Mouse (Mus musculus) forebrain, embryonic 10.5 days (tissue): ENCODE measurements around the gene Gm20696. TPM values are rescaled to one million over a fixed set of nuclear protein-coding genes. Genes with fewer than 3 reads are reported as not detected.

Experiments
- DNase-seq: peaks from one replicate; pipeline ENCODE4 v3.0.0-alpha.2; 2017; ENCODE audit warnings: low spot score; ENCODE audit errors: extremely low spot score
- H3K27ac ChIP-seq: fragments of 300-500 bp; sonication (generic); 2 replicates; pipeline ENCODE4 v1.5.1; 2016; ENCODE audit warnings: mild to moderate bottlenecking
- H3K27me3 ChIP-seq: fragments of 300-500 bp; sonication (generic); 2 replicates; pipeline ENCODE4 v1.6.1; 2016; ENCODE audit warnings: mild to moderate bottlenecking; ENCODE audit not compliant: poor library complexity, severe bottlenecking
- H3K36me3 ChIP-seq: fragments of 300-500 bp; sonication (generic); replicated peaks from 2 replicates; pipeline ENCODE4 v1.6.1; 2016; ENCODE audit warnings: mild to moderate bottlenecking, moderate library complexity
- H3K4me1 ChIP-seq: fragments of 300-500 bp; sonication (generic); 2 replicates; pipeline ENCODE4 v1.6.1; 2016
- H3K4me3 ChIP-seq: fragments of 300-500 bp; sonication (generic); 2 replicates; pipeline ENCODE4 v1.5.1; 2016; ENCODE audit warnings: mild to moderate bottlenecking, moderate library complexity
- H3K9me3 ChIP-seq: fragments of 300-500 bp; sonication (generic); 2 replicates; pipeline ENCODE4 v1.6.1; 2016; ENCODE audit warnings: mild to moderate bottlenecking, moderate library complexity
- WGBS: fragments of 180-500 bp; shearing (Covaris S2); methylation state at CpG from one replicate; pipeline ENCODE4 v1.1.7; 2016; 5-methylcytosine and 5-hydroxymethylcytosine counted together
- polyA plus RNA-seq: library from polyadenylated mRNA; unstranded; fragments of >200 nt; fragmentation: Nextera tagmentation; extraction: Ambion mirVana; gene quantifications from 2 replicates; pipeline ENCODE4 v1.2.1, GENCODE M21; 2016

Gm20696 gene
- polyA plus RNA-seq, 1 experiment from 2014 or later, result 3.6 TPM

DNA sequence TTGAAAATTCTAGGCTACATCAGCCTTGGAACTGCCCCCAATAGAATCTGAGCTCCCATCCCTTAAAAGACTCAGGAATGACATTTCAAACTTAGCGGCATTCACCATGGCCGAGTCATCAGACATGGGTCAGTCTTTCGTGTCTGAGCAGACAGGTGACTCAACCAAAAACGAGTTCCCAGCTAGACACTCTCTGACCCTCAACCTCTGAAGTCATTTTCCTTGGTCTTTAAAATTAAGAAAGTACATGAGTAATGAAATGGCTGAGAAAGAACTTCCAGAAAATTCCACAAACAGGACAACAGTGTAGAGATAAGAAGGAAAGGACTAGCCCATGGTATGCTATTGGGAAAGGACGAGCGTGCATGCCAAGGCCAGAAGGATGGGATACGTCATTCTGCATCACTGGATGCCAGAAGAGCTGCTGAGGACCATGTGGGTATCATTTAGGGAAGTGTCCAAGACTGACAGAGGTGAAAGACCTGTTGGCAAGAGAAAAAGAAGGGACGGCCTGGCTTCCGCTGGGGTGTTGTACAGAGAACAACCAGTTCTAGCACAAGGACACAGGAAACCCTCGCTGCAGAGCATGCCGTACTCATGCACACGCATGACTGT, 219.7 kb downstream of the Gm20696 start:
- no peaks in the 10 kb centered on the region for H3K9me3 ChIP-seq
- peaks cover 14% of the 10 kb centered on the region for H3K36me3 ChIP-seq
- no peak for DNase-seq
- peaks cover 21% of the 10 kb centered on the region for H3K4me1 ChIP-seq
- no peaks in the 10 kb centered on the region for H3K27me3 ChIP-seq
- H3K4me3 ChIP-seq, result no peak overlapping the region
- no peak overlapping the region for H3K27ac ChIP-seq
- WGBS, result 93% methylated on average over 12 of the region's 12 CpGs

DNA sequence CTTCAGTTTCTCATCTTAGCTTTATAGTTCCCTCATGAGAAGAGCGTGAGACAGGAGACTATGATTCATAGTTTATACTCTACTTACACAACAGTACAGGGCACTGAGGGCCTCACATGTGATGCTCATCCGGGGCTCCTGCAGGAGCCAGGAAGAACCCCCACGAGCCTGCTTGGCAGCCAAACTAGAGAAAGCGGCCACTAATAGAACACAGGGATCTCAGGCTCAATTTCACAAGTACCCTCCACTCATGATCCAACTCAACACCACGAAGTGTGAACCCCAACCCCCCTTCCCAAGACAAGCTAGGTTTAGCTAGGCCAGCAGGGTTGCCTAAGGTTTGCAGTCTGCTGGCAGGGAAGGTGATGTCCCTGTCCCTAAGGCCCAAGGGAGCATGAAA, 223.1 kb downstream of the Gm20696 start:
- no peak overlapping the region for H3K27ac ChIP-seq
- WGBS, result 91% methylated on average over 5 of the region's 5 CpGs
- DNase-seq, result no peak
- H3K36me3 ChIP-seq, result peaks cover 13% of the 10 kb centered on the region
- no peaks in the 10 kb centered on the region for H3K27me3 ChIP-seq
- H3K4me3 ChIP-seq, result no peak overlapping the region
- H3K9me3 ChIP-seq, result no peaks in the 10 kb centered on the region
- H3K4me1 ChIP-seq, result peaks cover 35% of the 10 kb centered on the region

- Histone ChIP-seq H3K4me3 (no peak overlapping the region), H3K9me3 (no peaks in the 10 kb centered on the region), H3K36me3 (peaks cover under 1% of the 10 kb centered on the region; the same call in 1 of the 2 replicates), H3K27me3 (no peaks in the 10 kb centered on the region), H3K4me1 (peaks cover 47% of the 10 kb centered on the region), H3K27ac (0 out of 2 replicates have a peak overlapping the region, but pooled peaks have one; percentile 83)
- WGBS, result 64% methylated on average over 7 of the region's 7 CpGs
- DNase-seq, result no peak
Measured at GRCm38 (mm10) chr6:99441100-99441499, 225.5 kb downstream of the Gm20696 start.

- Histone ChIP-seq H3K27me3 (no peaks in the 10 kb centered on the region), H3K27ac (peak overlapping the region; percentile 83), H3K36me3 (peaks cover 2% of the 10 kb centered on the region; the same call in 1 of the 2 replicates), H3K9me3 (no peaks in the 10 kb centered on the region), H3K4me3 (no peak overlapping the region), H3K4me1 (peaks cover 47% of the 10 kb centered on the region)
- WGBS, result 93% methylated on average over 2 of the region's 2 CpGs
- no peak for DNase-seq
Measured at GRCm38 (mm10) chr6:99440606-99441005, 226.0 kb downstream of the Gm20696 start.

DNA sequence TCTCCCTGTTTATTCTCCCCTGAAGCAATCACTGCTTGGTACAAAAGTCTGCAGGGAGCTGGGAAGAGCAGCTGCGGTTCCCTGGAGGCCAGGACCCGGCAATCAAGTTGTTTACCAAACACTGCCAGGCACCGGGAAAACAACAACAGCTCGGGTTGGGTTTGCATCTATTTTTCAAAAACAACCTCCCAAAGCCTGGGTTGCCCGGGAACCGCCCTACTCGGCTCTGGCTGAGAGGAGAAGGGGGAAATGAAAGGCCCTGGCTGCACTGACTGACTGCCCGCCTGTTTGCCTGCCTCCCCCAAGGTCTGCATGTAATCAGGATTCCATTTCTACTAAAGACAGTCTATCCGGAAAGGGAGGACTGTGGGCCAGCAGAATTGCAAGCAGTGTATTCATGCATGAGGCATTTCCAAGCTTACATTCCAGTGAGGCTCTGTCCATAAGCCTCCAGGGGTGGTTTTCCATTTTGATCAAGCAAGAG, 226.7 kb downstream of the Gm20696 start:
- Histone ChIP-seq H3K4me3 (peak overlapping the region; percentile 3), H3K27ac (peak overlapping the region; percentile 83), H3K4me1 (peaks cover 47% of the 10 kb centered on the region), H3K36me3 (peaks cover 8% of the 10 kb centered on the region), H3K27me3 (no peaks in the 10 kb centered on the region), H3K9me3 (no peaks in the 10 kb centered on the region)
- DNase-seq, result peak; percentile 41
- 2% methylated on average over 9 of the region's 9 CpGs for WGBS

DNA sequence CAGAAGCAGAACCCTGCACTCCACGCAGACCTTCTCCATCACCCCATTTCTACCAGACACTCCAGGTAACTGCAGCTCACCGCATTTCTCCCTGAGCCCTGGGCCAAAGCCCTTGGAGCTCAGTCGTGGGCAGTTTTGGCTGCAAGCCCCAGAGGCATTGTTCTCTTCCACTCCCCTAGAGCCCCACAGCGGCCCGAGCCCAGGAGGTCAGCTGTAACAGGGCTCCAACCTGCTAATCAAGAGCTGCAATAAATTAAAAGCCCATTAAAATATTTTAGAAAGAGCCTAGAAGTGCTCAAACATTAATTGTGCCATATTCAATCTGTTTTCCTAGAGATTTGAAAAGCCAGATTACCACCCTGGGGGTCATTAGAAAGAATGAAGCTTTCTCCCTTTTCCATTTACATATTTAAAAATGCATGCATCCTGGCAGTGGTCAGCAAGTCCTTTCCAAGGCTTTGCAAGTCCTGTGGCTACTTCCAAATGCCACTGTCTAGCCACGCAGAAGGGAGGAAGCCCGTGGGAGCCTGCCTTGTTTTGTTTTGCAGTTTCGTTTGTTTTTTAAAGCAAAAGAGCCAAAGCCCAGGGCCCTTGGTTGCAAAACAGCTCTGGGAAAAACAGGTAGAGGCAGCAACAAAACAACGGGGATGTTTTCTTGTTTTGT, 227.3 kb downstream of the Gm20696 start:
- DNase-seq, result peak; percentile 39
- H3K27me3 ChIP-seq, result no peaks in the 10 kb centered on the region
- H3K36me3 ChIP-seq, result peaks cover 14% of the 10 kb centered on the region
- no peaks in the 10 kb centered on the region for H3K9me3 ChIP-seq
- WGBS, result 4% methylated on average over 9 of the region's 9 CpGs
- peak overlapping the region; percentile 83 for H3K27ac ChIP-seq
- H3K4me1 ChIP-seq, result peaks cover 47% of the 10 kb centered on the region
- H3K4me3 ChIP-seq, result peak overlapping the region; percentile 3

DNA sequence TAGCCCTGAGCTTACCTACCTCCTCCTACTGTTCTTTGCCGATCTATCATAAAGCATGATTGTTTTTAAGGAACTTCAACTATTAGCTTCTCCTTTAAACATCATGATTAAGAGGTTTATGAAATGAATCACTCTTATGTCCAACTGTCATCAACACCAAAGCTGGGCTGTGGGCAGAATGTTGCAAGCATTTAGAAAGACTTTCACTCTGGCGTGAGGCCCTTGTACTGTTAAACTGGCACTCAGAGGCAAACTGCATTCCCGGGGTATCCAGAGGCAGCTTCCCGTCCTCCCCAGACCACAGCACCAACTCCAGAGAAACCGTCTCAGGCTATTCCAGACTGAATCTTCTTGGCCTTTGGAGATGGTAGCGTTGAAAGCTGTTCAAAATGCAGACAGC, 230.2 kb downstream of the Gm20696 start:
- no peaks in the 10 kb centered on the region for H3K27me3 ChIP-seq
- peaks cover 41% of the 10 kb centered on the region for H3K4me1 ChIP-seq
- no peak overlapping the region for H3K4me3 ChIP-seq
- peaks cover 24% of the 10 kb centered on the region for H3K36me3 ChIP-seq
- H3K9me3 ChIP-seq, result no peaks in the 10 kb centered on the region
- no peak overlapping the region for H3K27ac ChIP-seq
- 95% methylated on average over 6 of the region's 6 CpGs for WGBS
- DNase-seq, result no peak

DNA sequence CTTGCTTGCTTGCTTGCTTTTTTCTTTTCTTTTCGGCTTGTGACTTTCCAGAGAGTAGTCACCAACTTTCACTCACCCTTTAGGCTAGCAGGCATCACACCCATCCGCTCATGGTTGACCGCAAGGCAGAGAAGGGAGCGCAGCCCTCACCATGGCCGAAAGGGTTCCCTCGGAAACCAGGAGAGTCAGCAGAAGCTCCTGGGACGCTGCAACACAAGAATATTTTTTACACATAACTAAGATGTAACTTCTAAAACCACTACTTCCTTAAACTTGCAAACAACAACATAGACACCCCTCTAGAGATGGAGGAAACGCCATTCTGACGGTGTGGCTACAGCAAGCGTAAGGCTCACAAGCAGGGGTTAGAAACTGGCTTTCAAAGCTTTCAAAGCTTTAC, 231.5 kb downstream of the Gm20696 start:
- Histone ChIP-seq H3K27ac (no peak overlapping the region), H3K27me3 (no peaks in the 10 kb centered on the region), H3K9me3 (no peaks in the 10 kb centered on the region), H3K4me1 (peaks cover 29% of the 10 kb centered on the region), H3K36me3 (peaks cover 26% of the 10 kb centered on the region), H3K4me3 (no peak overlapping the region)
- DNase-seq, result no peak
- WGBS, result 94% methylated on average over 10 of the region's 10 CpGs

GRCm38 (mm10) chr6:99433006-99433405, 233.6 kb downstream of the Gm20696 start:
- Histone ChIP-seq H3K4me3 (no peak overlapping the region), H3K9me3 (no peaks in the 10 kb centered on the region), H3K4me1 (peaks cover 8% of the 10 kb centered on the region), H3K36me3 (peaks cover 26% of the 10 kb centered on the region), H3K27me3 (no peaks in the 10 kb centered on the region), H3K27ac (no peak overlapping the region)
- WGBS, result 90% methylated on average over 9 of the region's 9 CpGs
- DNase-seq, result no peak

DNA sequence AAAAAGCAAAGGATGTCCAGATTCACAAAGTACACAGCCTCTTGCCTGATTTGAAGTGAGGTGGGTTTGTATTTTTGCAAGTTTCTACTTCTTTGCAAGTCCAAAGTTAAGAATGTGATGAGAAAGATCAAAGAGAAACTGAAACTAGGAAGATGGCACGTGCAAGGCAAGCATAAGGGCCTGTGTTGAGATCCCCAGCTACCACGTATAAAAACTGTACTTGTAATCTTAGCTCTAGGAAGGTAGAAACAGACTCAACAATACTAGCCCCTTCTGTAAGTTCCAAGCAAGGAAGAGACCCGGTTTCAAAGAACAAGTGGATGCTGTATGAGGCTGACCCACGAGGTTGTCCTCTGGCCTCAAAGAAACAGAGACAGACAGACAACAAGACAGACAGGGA, 234.7 kb downstream of the Gm20696 start:
- H3K27ac ChIP-seq, result no peak overlapping the region
- no peaks in the 10 kb centered on the region for H3K9me3 ChIP-seq
- 86% methylated on average over 4 of the region's 4 CpGs for WGBS
- peaks cover 26% of the 10 kb centered on the region for H3K36me3 ChIP-seq
- H3K4me3 ChIP-seq, result no peak overlapping the region
- H3K4me1 ChIP-seq, result no peaks in the 10 kb centered on the region
- no peak for DNase-seq
- H3K27me3 ChIP-seq, result no peaks in the 10 kb centered on the region

GRCm38 (mm10) chr6:99430560-99430959, 236.0 kb downstream of the Gm20696 start:
- Histone ChIP-seq H3K27ac (no peak overlapping the region), H3K4me3 (no peak overlapping the region), H3K9me3 (no peaks in the 10 kb centered on the region), H3K27me3 (no peaks in the 10 kb centered on the region), H3K4me1 (no peaks in the 10 kb centered on the region), H3K36me3 (peaks cover 24% of the 10 kb centered on the region)
- WGBS, result 94% methylated on average over 14 of the region's 14 CpGs
- DNase-seq, result no peak

DNA sequence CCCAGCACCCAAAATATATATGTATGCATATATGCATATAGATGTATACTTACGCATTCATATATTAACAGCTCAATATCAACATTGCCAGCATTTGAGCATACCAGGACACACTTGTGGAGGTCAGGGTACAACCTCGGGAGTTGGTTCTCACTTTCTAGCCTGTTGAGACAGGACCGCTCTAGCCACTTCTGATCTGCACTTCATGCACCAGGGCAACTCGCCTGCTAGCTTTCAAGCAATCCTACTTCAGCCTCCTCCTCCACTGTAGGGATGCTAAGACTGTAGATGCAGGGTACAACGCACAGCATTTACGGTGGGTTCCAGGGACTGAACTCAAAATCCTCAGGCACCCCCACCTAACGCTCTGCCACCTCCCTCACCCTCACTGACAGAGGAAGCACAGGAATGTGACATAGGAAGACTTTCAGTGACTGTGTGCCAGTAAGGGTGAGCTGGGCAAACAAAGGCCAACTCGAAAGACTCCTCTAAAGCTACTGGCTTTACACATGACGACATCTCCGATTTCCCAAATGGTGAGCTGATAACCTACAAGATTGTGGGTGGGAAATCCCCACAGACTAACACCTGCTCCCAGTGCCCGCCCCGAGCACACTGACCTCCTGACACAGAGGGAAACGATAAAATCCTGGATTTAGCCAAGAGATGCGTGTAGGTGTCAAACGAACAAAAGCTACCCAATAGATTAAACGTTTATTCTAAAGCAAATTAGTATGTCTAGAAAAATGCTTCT, 237.0 kb downstream of the Gm20696 start:
- WGBS, result 87% methylated on average over 16 of the region's 16 CpGs
- no peak for DNase-seq
- H3K9me3 ChIP-seq, result no peaks in the 10 kb centered on the region
- H3K4me3 ChIP-seq, result no peak overlapping the region
- H3K4me1 ChIP-seq, result no peaks in the 10 kb centered on the region
- peaks cover 16% of the 10 kb centered on the region for H3K36me3 ChIP-seq
- no peaks in the 10 kb centered on the region for H3K27me3 ChIP-seq
- no peak overlapping the region for H3K27ac ChIP-seq

DNA sequence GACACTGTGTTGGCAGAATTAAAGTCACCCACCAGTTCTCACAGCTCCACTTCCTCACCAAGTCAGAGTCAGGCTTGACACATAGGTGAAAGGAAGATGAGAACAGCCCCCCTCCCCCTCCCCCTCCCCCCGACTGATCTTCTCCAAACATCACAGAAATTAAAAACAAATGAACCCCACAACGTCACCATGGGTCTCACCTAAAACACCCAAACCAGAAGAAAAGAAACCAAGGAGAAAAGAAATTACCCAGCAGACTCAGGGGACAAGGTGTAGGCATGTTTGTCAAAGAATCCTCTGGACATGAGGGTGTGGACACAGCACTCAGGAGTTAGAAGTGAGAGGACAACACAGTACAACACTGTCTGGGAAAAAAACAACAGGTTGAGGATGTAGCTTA, 237.6 kb downstream of the Gm20696 start:
- H3K4me1 ChIP-seq, result no peaks in the 10 kb centered on the region
- WGBS, result 52% methylated on average over 2 of the region's 2 CpGs
- DNase-seq, result no peak
- H3K27me3 ChIP-seq, result no peaks in the 10 kb centered on the region
- no peak overlapping the region for H3K4me3 ChIP-seq
- no peaks in the 10 kb centered on the region for H3K9me3 ChIP-seq
- H3K27ac ChIP-seq, result no peak overlapping the region
- peaks cover 13% of the 10 kb centered on the region for H3K36me3 ChIP-seq
